Mouse (Mus musculus): ENCODE data around the gene Spg21. TPM values are rescaled to one million over a fixed set of nuclear protein-coding genes. Genes with fewer than 3 reads are reported as not detected.

Spg21 gene
- polyA plus RNA-seq (2021; fragmentation: Nextera tagmentation) = 50.2 and 52.2 TPM in 2 replicates
- long read RNA-seq, experiment 1, transcript Spg21-201 (9 exons, 2,680 nt) = major isoform, 79 of 85 reads
- long read RNA-seq, experiment 1, partial matches to known transcripts = 6 of 85 reads
- long read RNA-seq, experiment 1, other reads (novel, unspliced or antisense) = 0 of 85 reads
- long read RNA-seq, experiment 2, transcript Spg21-201 (9 exons, 2,680 nt) = major isoform, 249 of 251 reads
- long read RNA-seq, experiment 2, partial matches to known transcripts = 1 of 251 reads
- long read RNA-seq, experiment 2, other reads (novel, unspliced or antisense) = 1 of 251 reads

DNA sequence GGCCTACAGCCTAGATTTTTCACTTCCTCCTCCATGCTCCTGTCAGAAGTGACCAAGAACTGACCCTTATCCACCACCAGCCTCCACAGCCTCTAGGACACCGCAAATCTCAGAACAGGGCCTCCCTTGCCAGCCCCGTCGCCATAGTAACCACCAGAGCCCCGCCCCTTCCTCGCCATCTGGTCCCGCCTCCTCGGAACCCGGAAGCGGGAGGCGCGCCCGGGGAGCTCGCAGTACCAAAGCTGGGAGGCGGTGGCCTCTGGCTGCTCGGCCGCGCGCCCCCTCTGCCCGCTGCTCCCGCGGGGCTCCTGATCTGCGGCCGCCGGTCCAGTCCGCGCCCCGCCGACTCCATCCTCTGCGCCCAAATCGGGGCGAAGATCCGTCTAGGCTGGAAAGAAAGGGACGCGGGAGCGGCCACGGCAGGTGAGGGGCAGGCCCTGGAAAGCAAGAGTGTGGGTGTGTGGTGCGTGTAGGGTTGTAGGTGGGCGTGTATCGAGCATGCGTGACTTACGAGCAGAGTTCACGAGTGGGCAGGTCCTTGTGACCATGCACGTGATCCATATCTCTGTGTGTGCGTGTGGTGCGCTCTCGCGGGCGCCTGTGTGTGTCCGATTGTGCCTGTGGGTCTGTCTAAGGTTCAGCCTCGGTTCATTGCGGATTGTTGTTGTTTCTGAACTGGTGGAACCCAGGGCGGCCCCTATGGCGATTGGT lies at the start of gene Spg21:
TSS of gene Spg21 (plus strand) at position 216 of the 711 bp plus-strand sequence.

DNA sequence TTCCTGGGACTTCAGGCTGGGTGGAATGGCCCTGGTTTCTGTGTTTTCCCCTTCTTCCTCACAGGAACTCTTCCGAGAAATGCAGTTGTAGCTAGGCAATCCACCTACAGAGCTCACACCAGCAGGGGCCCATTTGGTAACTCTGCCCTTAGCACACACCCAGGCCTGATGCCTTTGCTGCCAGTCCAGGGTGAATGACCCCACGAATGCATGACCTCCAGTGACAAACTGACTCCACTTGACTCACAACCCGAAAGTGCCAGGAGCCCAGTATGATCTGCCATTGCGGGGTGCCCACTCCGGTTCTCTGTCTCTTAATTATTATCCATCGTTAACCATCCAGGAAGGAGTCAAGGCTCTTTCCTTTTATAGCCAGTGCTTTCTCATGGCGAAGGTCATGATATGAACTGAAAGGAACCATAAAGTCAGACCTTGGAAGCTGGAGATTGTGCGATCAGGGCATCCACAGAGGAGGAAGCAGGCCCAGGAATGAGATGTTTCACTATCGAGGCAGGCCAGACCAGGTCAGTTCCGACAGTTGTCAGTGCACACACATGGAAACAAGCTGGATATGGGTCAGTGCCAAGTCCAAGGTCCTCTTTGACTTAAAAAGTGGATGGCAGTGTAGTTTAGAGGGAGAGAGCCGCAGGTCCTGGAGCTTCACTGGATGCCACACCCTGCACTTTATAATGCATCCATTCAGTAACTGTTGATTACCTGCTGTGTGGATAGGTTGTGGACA lies 37.8 kb upstream of the Spg21 start, which contains the start of gene Slc51b:
TSS of gene Slc51b (minus strand) at position 196 of the 742 bp plus-strand sequence.

DNA sequence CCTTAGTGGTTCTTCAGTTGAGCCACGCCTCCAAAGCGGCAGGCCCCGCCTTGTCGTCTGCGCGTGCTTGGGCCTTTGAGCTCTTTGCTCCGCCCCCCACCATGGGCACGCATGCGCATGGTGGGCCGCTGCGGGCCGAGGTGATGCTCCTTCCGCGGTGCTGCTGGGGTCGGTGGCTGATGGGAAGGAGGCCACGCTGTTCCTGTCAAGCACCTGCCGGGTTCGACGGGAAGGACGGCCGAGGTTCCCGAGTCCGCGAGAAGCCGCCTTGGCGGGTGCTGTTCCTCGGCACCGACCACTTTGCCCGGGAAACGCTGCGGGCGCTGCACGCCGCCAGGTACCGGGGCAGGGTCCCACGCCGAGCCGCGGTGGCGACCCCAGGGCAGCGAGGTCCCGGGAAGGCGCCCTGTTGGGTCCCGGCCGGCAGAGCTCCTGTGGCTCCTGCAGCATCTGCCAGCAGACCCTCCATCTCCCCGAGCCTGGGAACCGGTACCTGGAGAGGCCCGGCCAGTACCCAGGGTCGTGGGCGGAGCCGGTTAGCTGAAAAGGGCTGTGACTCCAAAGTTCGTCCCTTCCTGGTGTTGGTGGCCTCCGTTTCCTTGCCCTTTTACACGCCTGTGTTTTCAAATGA lies 25.0 kb upstream of the Spg21 start, which contains the start of gene Mtfmt:
TSS of gene Mtfmt (plus strand) at position 112 of the 631 bp plus-strand sequence.

DNA sequence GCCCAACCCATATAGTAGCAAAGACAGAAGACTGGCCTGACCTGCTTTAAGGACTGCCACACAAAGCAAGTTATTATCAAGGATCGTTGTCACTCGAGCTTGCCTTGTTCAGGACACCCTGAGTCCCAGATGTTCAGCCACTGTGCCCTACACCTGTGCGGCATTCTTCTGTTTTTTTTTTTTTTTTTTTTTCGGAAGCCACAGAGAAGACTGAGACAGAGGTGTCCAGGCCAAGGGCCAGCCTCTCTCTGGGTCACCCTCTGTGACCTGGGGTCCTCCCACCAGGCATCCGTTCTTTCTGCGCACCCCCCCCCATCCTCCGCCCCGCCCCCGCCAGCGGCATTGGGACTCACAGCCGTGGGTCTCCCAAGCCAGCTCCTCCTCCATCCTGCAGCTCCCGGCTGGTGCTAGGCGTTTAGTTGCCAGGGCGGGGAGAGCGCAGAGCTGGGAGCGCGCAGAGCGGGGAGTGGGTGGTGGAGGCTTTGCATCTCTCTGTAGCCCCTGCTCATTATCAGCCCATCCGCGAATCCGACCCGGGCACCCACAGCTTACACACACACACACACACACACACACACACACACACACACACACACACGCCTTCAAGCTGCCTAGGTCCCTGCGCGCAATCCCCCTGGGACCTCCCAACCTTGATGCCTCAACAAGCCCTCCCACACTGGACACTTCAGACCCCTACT lies 59.2 kb downstream of the Spg21 start, which contains the start of gene Ankdd1a:
TSS of gene Ankdd1a (minus strand) at position 387 of the 698 bp plus-strand sequence.

Other genes starting within 250 kb of the Spg21 start
- gene Cilp, start 195.8 kb upstream of the Spg21 start, polyA plus RNA-seq (2021; fragmentation: Nextera tagmentation) = 0.04 TPM in 1 of 2 replicates, not detected in the other
- gene Clpx, start 166.7 kb upstream of the Spg21 start, polyA plus RNA-seq (2021; fragmentation: Nextera tagmentation) = 23.4 and 25.7 TPM in 2 replicates
- gene Pdcd7, start 114.8 kb upstream of the Spg21 start, polyA plus RNA-seq (2021; fragmentation: Nextera tagmentation) = 6.8 and 8.5 TPM in 2 replicates
- 0.10 TPM in 1 of 2 replicates, not detected in the other for gene Ubap1l, start 99.9 kb upstream of the Spg21 start, polyA plus RNA-seq (2021; fragmentation: Nextera tagmentation)
- 0.28 and 0.29 TPM in 2 replicates for gene Kbtbd13, start 69.3 kb upstream of the Spg21 start, polyA plus RNA-seq (2021; fragmentation: Nextera tagmentation)
- 2.4 and 3.4 TPM in 2 replicates for gene Rasl12, start 62.4 kb upstream of the Spg21 start, polyA plus RNA-seq (2021; fragmentation: Nextera tagmentation)
- gene Slc51b, start 38.0 kb upstream of the Spg21 start, polyA plus RNA-seq (2021; fragmentation: Nextera tagmentation) = 0.30 TPM in 1 of 2 replicates, not detected in the other
- 10.3 and 12.3 TPM in 2 replicates for gene Mtfmt, start 25.2 kb upstream of the Spg21 start, polyA plus RNA-seq (2021; fragmentation: Nextera tagmentation)
- 0.39 TPM in 1 of 2 replicates, not detected in the other for gene Ankdd1a, start 59.2 kb downstream of the Spg21 start, polyA plus RNA-seq (2021; fragmentation: Nextera tagmentation)
- 5.1 and 5.6 TPM in 2 replicates for gene Plekho2, start 119.1 kb downstream of the Spg21 start, polyA plus RNA-seq (2021; fragmentation: Nextera tagmentation)
- 0.16 and 0.24 TPM in 2 replicates for gene Pif1, start 126.2 kb downstream of the Spg21 start, polyA plus RNA-seq (2021; fragmentation: Nextera tagmentation)
- 3.2 and 3.4 TPM in 2 replicates for gene Rbpms2, start 168.7 kb downstream of the Spg21 start, polyA plus RNA-seq (2021; fragmentation: Nextera tagmentation)
- gene Oaz2, start 207.1 kb downstream of the Spg21 start, polyA plus RNA-seq (2021; fragmentation: Nextera tagmentation) = 269 and 278 TPM in 2 replicates

Data from layer of hippocampus, adult 6 months (tissue).